Mouse (Mus musculus) CD8-positive naive resting alpha-beta T cell, adult 2 months (primary cell): Measurements from ENCODE around the gene Lrrc43.
A peak's percentile ranks its signal among the peaks of the same experiment; 100 is the strongest.

Experiments used
- DNase-seq, 2 experiments: peaks; one replicate each; pipeline ENCODE4 v3.0.0; 2022; ENCODE audit warnings: low read depth in 2 of 2, low spot score in 2 of 2

Gene Lrrc43

DNA sequence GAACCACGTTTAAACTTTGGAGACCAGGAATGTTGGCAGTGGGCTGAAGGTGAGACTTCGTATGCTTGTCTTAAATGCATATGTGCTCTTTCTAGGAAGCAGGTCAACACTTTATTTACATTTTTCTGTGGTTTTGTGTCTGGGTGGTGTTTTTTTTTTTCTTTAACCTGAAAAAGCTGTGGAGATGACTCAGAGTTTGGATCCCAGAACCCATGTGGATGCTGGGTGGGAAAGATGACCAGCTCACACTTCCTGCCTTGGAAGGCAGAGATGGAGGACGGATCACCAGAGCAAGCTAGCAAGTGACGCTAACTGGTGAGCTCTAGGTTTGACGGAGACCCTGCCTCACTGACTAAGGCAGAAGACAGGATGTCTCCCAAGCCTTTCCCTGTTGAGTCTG lies 25.8 kb downstream of the Lrrc43 start:
- no peak for DNase-seq

DNA sequence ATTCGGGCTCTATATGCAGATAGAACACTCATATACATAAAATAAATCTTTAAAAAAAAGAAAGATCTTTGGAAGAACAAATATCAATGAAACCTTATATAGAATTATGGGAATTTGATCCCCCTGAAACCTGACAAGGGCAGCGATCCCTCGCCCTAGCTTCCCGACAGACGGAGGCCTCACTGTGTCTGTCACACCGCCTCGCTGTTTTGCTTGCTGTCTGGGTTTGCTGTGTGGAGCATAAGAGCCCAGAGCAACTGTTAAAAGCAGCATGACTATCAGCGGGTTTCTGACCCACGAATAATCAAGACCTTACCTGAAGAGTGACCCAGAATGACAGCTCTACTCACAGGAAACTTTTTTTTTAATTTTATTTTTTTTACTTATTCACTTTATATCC lies 31.6 kb downstream of the Lrrc43 start:
- no peak for DNase-seq

DNA sequence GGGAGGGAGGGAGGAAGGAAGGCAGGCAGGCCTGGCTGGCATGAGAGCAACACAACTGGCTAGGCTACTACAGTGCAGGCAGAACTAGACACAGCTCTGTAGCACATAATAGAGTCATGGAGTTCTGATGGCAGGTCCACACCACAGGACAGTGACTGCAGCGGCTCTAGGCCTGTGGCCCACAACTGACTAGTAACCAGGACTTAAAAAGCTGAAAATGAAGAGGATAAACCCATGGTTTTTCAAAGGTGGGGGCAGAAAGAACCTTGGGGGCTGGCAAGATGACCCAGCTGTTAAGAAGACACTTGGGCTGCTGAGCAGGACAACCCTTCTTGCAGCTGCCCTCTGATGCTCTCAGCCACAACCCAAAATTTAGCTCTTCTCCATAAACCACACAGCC lies 32.5 kb downstream of the Lrrc43 start:
- no peak for DNase-seq

DNA sequence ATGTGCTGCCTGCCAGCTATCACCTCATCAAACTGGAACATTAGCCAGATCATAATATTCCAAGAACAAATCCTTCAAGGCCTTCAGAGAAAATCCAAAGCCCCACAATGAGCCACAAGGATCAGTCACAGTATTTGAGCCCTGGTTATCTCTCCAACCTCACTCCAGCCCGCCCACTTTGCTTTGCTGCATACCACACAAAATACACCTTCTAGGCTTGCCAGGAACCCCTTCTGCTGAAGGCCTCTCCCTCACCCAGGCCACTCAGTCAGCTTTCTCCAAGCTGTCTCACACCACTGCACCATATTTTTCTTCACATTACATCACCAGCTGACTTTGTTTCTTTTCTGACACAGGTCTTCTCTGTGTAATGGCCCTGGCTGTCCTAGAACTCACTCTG lies 33.1 kb downstream of the Lrrc43 start:
- DNase-seq = no peak

DNA sequence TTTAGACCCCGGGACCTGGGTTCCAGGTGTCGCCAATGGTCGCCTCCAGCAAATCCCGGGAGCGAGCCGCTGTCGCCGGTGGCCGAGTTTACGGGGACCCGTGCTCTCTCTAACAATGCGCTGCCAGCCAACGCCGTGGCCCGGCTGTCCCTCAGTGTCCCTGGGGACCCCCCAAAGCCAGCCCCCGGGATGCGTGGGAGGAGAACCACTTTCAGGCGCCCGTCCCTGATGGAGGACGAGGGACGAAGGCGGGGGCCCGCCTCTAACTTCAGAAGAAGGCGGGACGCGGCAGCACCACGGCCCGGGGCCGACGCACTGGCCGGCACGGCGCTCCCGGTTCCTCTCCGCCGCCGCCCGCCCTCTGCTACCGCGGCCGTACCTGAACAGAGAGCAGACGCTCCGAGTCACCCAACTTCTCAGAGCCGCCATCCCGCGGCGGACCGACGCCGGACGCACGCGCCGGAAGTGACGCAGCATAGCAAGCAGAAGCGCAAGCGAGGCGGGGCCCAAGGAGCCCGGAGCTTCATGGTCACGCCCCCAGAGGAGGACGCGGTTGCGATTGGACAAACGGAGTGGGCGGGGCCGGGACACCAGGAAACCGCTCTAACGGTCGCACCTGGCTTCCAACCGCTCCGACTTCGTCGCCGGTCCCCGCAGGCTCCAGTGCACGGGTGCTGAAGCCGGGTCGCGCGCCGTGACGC lies 34.7 kb downstream of the Lrrc43 start, which contains the start of gene Diablo:
TSS of gene Diablo (minus strand) at position 485 of the 701 bp plus-strand sequence.
- DNase-seq = peak; percentile 96 to 99

DNA sequence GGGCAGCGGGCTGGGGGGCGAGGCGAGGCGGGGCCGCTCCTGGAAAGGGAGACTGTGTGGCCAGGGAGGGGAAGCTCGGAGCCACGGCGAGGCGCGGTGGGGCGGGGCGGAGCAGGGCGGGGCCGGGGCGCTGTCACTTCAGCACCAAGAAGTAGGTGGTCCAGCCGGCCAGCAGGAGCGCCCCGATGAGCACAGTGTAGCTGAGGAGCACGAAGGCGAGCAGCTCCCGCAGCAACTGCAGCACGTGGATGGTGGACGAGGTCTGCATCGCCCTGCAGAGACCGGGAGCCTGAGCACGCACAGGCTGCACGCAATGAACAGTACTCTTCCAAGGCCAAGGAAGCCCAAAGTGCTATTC lies 35.3 kb downstream of the Lrrc43 start:
- DNase-seq = no peak

DNA sequence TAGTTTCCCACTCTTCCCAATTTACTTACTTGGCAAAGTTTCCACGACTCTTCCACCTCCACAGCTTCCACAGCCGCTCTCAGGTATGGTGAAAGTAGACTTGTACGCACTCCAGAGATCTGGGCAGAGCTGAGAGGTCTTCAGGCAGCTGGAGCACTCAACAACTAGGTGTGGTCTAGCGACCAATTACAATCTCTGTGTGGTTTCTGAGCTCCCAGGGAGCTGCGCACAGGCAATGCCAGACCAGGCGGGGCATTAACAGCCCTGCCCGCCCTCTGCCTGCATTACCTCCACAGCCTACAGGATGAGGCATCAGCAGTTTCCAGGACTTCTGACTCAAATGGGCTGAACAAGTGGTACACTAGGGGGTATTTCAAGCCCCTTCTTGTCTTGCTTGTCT lies 36.2 kb downstream of the Lrrc43 start, which contains the start of gene Gm49027:
TSS of gene Gm49027 (minus strand) at position 208 of the 400 bp plus-strand sequence.
- no peak for DNase-seq

DNA sequence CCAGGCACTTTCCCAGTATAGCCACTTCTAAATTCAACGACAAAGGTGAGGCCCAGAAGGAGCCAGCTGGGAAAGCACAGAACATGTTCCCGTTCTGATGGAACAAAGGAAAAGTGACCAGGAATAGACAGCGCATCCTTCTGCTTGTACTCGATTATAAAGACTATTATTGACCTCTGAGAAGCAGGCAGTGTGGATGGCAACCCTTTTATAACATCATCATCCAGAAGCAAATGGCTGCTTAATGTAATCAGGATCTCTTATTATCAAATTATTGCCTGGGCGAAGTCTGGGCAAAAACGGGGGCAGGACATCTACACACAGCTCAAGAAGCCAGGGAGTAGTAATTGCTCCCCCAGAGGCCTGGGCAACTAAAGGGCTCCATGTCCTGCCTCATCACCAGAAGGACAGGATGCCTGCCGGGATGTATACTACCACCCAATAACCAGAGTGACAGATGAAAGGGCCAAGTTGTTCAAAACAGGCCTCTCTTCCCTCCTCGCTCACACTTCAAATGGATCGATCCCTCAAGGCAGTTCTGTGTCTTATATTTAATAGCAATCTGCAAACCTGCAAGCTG lies 36.9 kb downstream of the Lrrc43 start:
- DNase-seq = no peak

DNA sequence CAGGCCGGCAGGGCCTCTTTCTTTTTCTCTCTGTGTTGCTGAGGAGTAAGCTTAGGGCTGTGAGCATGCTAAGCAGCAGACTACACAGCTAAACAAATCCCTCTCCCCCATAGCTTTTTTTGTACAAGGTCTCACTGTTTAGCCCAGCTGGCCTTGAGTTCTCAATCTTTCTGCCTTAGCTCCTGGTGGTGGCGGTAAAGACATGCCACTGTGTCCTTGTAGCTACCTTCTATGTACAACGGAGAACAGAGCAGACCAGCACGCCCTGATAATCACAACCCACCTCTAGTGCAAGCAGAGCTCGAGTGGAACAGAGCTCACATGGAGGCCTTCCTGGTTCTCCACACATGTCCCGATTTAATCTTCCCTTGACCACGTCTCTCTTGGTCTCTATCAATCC lies 39.5 kb downstream of the Lrrc43 start:
- no peak for DNase-seq

DNA sequence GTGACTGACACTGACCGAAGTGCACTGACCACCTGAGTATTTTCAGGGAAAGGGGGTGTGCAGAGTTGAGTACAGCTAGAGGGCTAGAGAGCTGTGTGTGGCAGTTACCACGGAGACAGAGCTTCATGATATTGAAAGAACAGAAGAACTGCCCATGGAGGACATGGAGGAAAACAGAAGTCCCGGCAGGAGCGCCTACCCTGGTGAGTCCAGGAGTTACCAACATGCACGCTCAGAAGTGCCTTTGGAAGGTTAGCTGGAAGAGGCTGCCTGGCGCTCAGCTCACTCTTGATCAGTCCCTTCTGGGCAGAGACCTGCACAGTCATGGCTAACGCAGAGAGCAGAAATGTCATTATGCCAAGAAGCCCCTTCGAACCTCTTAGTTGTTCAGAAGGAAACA lies 41.0 kb downstream of the Lrrc43 start:
- DNase-seq = no peak

DNA sequence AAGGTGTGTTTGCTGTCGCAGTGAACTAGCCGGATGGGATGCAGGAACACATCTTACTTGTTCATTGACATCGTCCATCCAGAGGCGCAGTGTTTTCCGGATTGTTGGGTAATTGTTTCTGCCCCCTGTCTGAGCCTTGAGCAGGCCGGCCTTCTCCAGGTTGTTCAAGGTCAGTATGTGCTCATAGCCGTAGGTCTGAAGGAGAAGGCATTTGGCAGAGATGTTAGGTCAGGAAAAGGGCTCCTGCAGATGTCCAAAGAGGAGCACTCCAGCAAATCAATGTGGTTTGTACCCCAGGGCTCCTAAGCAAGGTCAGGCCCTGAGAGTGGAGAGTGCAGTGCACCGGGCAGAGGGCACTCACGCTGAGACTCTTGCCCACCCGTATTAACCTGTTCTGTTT lies 44.7 kb downstream of the Lrrc43 start:
- no peak for DNase-seq

DNA sequence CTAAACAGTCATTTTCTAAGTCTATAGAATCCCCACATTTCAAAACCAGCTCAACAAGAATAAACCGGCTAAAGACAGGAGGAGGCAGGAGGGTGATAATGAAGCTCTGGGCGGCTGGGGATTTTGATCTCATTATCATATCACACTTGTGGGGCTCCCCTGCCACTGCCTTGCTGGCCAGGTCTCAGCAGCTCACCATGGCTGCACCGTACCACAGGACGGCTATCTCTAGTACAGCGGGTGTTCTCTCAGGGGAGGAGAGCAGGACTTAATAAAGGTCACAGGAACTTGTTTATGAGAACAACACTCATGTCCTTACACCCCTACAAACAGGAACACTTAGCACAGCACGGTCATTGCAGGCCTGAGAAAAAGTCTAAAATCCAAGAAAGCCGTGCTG lies 66.6 kb downstream of the Lrrc43 start:
- no peak for DNase-seq

DNA sequence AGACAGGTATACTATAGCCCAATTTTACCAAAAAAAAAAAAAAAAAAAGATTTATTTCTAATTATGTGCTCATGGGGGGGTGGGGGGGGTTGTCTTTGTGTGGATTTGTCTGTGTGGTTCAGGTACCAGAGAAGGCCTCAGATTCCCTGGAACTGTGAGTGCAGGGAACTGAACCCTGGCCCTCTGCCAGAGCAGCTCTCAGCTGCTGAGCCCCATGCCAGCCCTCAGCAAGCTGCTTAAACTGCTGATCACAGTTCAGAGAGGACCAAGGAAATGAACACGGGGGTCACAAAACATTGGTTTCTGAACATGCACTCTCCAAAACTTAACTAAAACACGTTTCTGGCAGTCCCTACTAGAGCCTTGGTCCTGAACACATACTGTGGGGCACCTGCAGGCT lies 67.3 kb downstream of the Lrrc43 start:
- no peak for DNase-seq
